Comparison of ENCODE assay signal across 8 mouse cellular contexts in genomic region chr7:27765176-27765886, GRCm38 (mm10). TPM values are rescaled to one million over a fixed set of nuclear protein-coding genes. Genes with fewer than 3 reads are reported as not detected.
DNase-seq lines count a peak whose midpoint lies in the region; ATAC-seq and TF ChIP-seq lines count a peak whose summit lies in the region.

No protein-coding gene starts in this region.

- H3K4me3 ChIP-seq in heart, embryonic 11.5 days (ENCODE audit: low read depth, low read length), result peak overlapping the region; percentile 26
- H3K4me3 ChIP-seq in embryonic facial prominence, embryonic 12.5 days, result peak overlapping the region; percentile 30
- H3K4me3 ChIP-seq in intestine, embryonic 16.5 days (ENCODE audit: low read length), result peak overlapping the region; percentile 40
- peak overlapping the region; percentile 19 for H3K4me3 ChIP-seq in midbrain, embryonic 15.5 days
- no peak overlapping the region; the same call in 1 of the 2 replicates for H3K4me3 ChIP-seq in thymus, adult 2 months (ENCODE audit: control insufficient read depth, insufficient read depth, low read length)

- no peak for ATAC-seq in heart, embryonic 11.5 days (replicated peaks; ENCODE audit: insufficient number of reproducible peaks, low FRiP score, low TSS enrichment)
- no peak for ATAC-seq in embryonic facial prominence, embryonic 12.5 days (ENCODE audit: insufficient number of reproducible peaks, insufficient read depth, low FRiP score, low TSS enrichment)
- ATAC-seq in intestine, embryonic 16.5 days, result peak; percentile 53; the same call in 1 of the 2 replicates
- no peak for ATAC-seq in midbrain, embryonic 15.5 days (replicated peaks)

- WGBS in heart, embryonic 11.5 days (ENCODE audit: insufficient replicate concordance), result 8% methylated on average over 17 of the region's 17 CpGs
- WGBS in embryonic facial prominence, embryonic 12.5 days, result 8% methylated on average over 17 of the region's 17 CpGs
- 11% methylated on average over 17 of the region's 17 CpGs for WGBS in intestine, embryonic 16.5 days
- 13% methylated on average over 17 of the region's 17 CpGs for WGBS in midbrain, embryonic 15.5 days
- WGBS in thymus, adult 2 months, result 15% methylated on average over 17 of the region's 17 CpGs

- no peak for TF ChIP-seq CTCF in thymus, adult 2 months (IDR thresholded peaks at IDR 0.05; ENCODE audit: borderline replicate concordance, control insufficient read depth, extremely low read depth, insufficient read depth, low read length, poor library complexity)

- H3K9me3 ChIP-seq in heart, embryonic 11.5 days (replicated peaks; ENCODE audit: control insufficient read depth, low read length), result no peaks in the 10 kb centered on the region
- no peaks in the 10 kb centered on the region for H3K9me3 ChIP-seq in embryonic facial prominence, embryonic 12.5 days
- no peaks in the 10 kb centered on the region for H3K9me3 ChIP-seq in intestine, embryonic 16.5 days (ENCODE audit: control insufficient read depth, low read length)
- no peaks in the 10 kb centered on the region for H3K9me3 ChIP-seq in midbrain, embryonic 15.5 days

- H3K9ac ChIP-seq in heart, embryonic 11.5 days (ENCODE audit: low read depth, low read length), result 0 out of 2 replicates have a peak overlapping the region, but pooled peaks have one; percentile 22
- H3K9ac ChIP-seq in embryonic facial prominence, embryonic 12.5 days, result no peak overlapping the region
- peak overlapping the region; percentile 54 for H3K9ac ChIP-seq in intestine, embryonic 16.5 days (ENCODE audit: low read depth, low read length)
- no peak overlapping the region for H3K9ac ChIP-seq in midbrain, embryonic 15.5 days

- TF ChIP-seq POLR2A in thymus, adult 2 months (IDR thresholded peaks at IDR 0.05; ENCODE audit: control insufficient read depth, extremely low read depth, insufficient read depth, low read length, poor library complexity), result no peak

- H3K4me1 ChIP-seq in heart, embryonic 11.5 days (ENCODE audit: control insufficient read depth, insufficient read depth, low read length), result no peaks in the 10 kb centered on the region
- H3K4me1 ChIP-seq in embryonic facial prominence, embryonic 12.5 days, result no peaks in the 10 kb centered on the region
- 0 out of 2 replicates have a peak, but pooled peaks cover 4% of the 10 kb centered on the region for H3K4me1 ChIP-seq in intestine, embryonic 16.5 days (ENCODE audit: control insufficient read depth, insufficient read depth, low read length)
- no peaks in the 10 kb centered on the region for H3K4me1 ChIP-seq in midbrain, embryonic 15.5 days
- H3K4me1 ChIP-seq in thymus, adult 2 months (replicated peaks; ENCODE audit: control insufficient read depth, insufficient read depth, low read length), result peaks cover 3% of the 10 kb centered on the region; the same call in 1 of the 2 replicates

- no peak overlapping the region for H3K27ac ChIP-seq in heart, embryonic 11.5 days (ENCODE audit: low read depth, low read length)
- no peak overlapping the region for H3K27ac ChIP-seq in embryonic facial prominence, embryonic 12.5 days
- no peak overlapping the region for H3K27ac ChIP-seq in intestine, embryonic 16.5 days (ENCODE audit: low read length)
- no peak overlapping the region for H3K27ac ChIP-seq in midbrain, embryonic 15.5 days
- no peak overlapping the region for H3K27ac ChIP-seq in thymus, adult 2 months (ENCODE audit: control insufficient read depth, insufficient read depth, low read length)

- no peak for DNase-seq in heart, adult 11 months
- DNase-seq in thymus, adult 2 months, result no peak
- DNase-seq in testis, postnatal 10 days (ENCODE audit: low spot score), result no peak
- no peak for DNase-seq in left cerebral cortex, adult 11 months (ENCODE audit: low spot score)

- no peaks in the 10 kb centered on the region for H3K27me3 ChIP-seq in heart, embryonic 11.5 days (ENCODE audit: control insufficient read depth, insufficient read depth, low read length)
- H3K27me3 ChIP-seq in embryonic facial prominence, embryonic 12.5 days, result no peaks in the 10 kb centered on the region
- no peaks in the 10 kb centered on the region for H3K27me3 ChIP-seq in intestine, embryonic 16.5 days (replicated peaks; ENCODE audit: control insufficient read depth, insufficient read depth, low read length)
- no peaks in the 10 kb centered on the region for H3K27me3 ChIP-seq in midbrain, embryonic 15.5 days (replicated peaks)
- H3K27me3 ChIP-seq in thymus, adult 2 months (ENCODE audit: control insufficient read depth, insufficient read depth, low read length), result no peaks in the 10 kb centered on the region

- H3K4me2 ChIP-seq in heart, embryonic 11.5 days, result peak overlapping the region; percentile 65
- peak overlapping the region; percentile 52 for H3K4me2 ChIP-seq in embryonic facial prominence, embryonic 12.5 days (replicated peaks)
- H3K4me2 ChIP-seq in intestine, embryonic 16.5 days (ENCODE audit: low read depth, low read length), result peak overlapping the region; percentile 61
- peak overlapping the region; percentile 46 for H3K4me2 ChIP-seq in midbrain, embryonic 15.5 days

- no peaks in the 10 kb centered on the region for H3K36me3 ChIP-seq in heart, embryonic 11.5 days (ENCODE audit: control insufficient read depth, insufficient read depth, low read length)
- no peaks in the 10 kb centered on the region for H3K36me3 ChIP-seq in embryonic facial prominence, embryonic 12.5 days
- H3K36me3 ChIP-seq in intestine, embryonic 16.5 days (ENCODE audit: control insufficient read depth, insufficient read depth, low read length), result no peaks in the 10 kb centered on the region
- no peaks in the 10 kb centered on the region for H3K36me3 ChIP-seq in midbrain, embryonic 15.5 days (replicated peaks)
- H3K36me3 ChIP-seq in thymus, adult 2 months (ENCODE audit: control insufficient read depth, insufficient read depth, low read length), result no peaks in the 10 kb centered on the region

RNA-seq across cellular contexts. Expression of gene Zfp60, which starts 34.1 kb away (rescaled TPM):
- polyA plus RNA-seq in heart, embryonic 11.5 days (2014; fragmentation: Nextera tagmentation; extraction: Ambion mirVana), result 21.8 and 22.5 TPM in 2 replicates
- 55.8 and 57.1 TPM in 2 replicates for polyA plus RNA-seq in embryonic facial prominence, embryonic 12.5 days (2016; fragmentation: Nextera tagmentation; extraction: Ambion mirVana)
- polyA plus RNA-seq in intestine, embryonic 16.5 days (2015; fragmentation: Nextera tagmentation; extraction: Ambion mirVana), result 18.3 and 19.3 TPM in 2 replicates
- 125 and 128 TPM in 2 replicates for polyA plus RNA-seq in midbrain, embryonic 15.5 days (2015; fragmentation: Nextera tagmentation; extraction: Ambion mirVana)
- polyA plus RNA-seq in thymus, adult 2 months (2012; rRNA removed), result 2.5 and 2.6 TPM in 2 replicates

RNA-seq across cellular contexts. Expression of gene Zfp626, which starts 41.7 kb away (rescaled TPM):
- 1.5 and 2.1 TPM in 2 replicates for polyA plus RNA-seq in heart, embryonic 11.5 days (2014; fragmentation: Nextera tagmentation; extraction: Ambion mirVana)
- polyA plus RNA-seq in embryonic facial prominence, embryonic 12.5 days (2016; fragmentation: Nextera tagmentation; extraction: Ambion mirVana), result 2.2 and 3.1 TPM in 2 replicates
- 1.3 TPM in 2 replicates for polyA plus RNA-seq in intestine, embryonic 16.5 days (2015; fragmentation: Nextera tagmentation; extraction: Ambion mirVana)
- 1.4 and 2.0 TPM in 2 replicates for polyA plus RNA-seq in midbrain, embryonic 15.5 days (2015; fragmentation: Nextera tagmentation; extraction: Ambion mirVana)
- 1.6 TPM in 2 replicates for polyA plus RNA-seq in thymus, adult 2 months (2012; rRNA removed)

Comparison
In these comparisons a context has a peak if more than half of its experiments do, and no peak if none do; other contexts are left out.
1. H3K9ac ChIP-seq: peak in heart, embryonic 11.5 days (single experiment) and intestine, embryonic 16.5 days (single experiment); none in embryonic facial prominence, embryonic 12.5 days (single experiment) and midbrain, embryonic 15.5 days (single experiment).
2. Peak in every context shown above with its lines, with median percentiles within 50 percentile points of each other: H3K4me2 ChIP-seq.